Mouse (Mus musculus) midbrain, embryonic 14.5 days (tissue): ENCODE data around the gene Uba5. TPM values are rescaled to one million over a fixed set of nuclear protein-coding genes. Genes with fewer than 3 reads are reported as not detected.

ENCODE experiments used
- ATAC-seq: fragments of 200-750 bp; cut with Nextera tagmentation; 2 replicates; pipeline ENCODE4 v1.8.0; 2017; ENCODE audit warnings: moderate number of reproducible peaks, moderate library complexity; ENCODE audit not compliant: low FRiP score, low TSS enrichment
- DNase-seq: peaks from one replicate; pipeline ENCODE4 v3.0.0-alpha.2; 2015
- H3K27ac ChIP-seq: fragments of 300-500 bp; sonication (generic); replicated peaks from 2 replicates; pipeline ENCODE4 v1.5.1; 2014; ENCODE audit warnings: mild to moderate bottlenecking, low read depth, low read length, moderate library complexity
- H3K27me3 ChIP-seq: fragments of 300-500 bp; sonication (generic); 2 replicates; pipeline ENCODE4 v1.6.1; 2014; ENCODE audit warnings: low read length, control low read depth, mixed read lengths; ENCODE audit not compliant: control insufficient read depth, insufficient read depth
- H3K36me3 ChIP-seq: fragments of 300-500 bp; sonication (generic); 2 replicates; pipeline ENCODE4 v1.6.1; 2014; ENCODE audit warnings: low read length, control low read depth; ENCODE audit not compliant: control insufficient read depth, insufficient read depth
- H3K4me1 ChIP-seq: fragments of 300-500 bp; sonication (generic); 2 replicates; pipeline ENCODE4 v1.6.1; 2014; ENCODE audit warnings: mild to moderate bottlenecking, antibody characterized with exemption, low read length, control low read depth; ENCODE audit not compliant: control insufficient read depth, insufficient read depth
- H3K4me2 ChIP-seq: fragments of 300-500 bp; sonication (generic); 2 replicates; pipeline ENCODE4 v1.6.1; 2014; ENCODE audit warnings: mild to moderate bottlenecking, low read length, moderate library complexity
- H3K4me3 ChIP-seq: fragments of 300-500 bp; sonication (generic); replicated peaks from 2 replicates; pipeline ENCODE4 v1.5.1; 2014; ENCODE audit warnings: low read depth, low read length
- H3K9ac ChIP-seq: fragments of 300-500 bp; sonication (generic); replicated peaks from 2 replicates; pipeline ENCODE4 v1.6.1; 2014; ENCODE audit warnings: mild to moderate bottlenecking, low read length, moderate library complexity
- H3K9me3 ChIP-seq: fragments of 300-500 bp; sonication (generic); 2 replicates; pipeline ENCODE4 v1.6.1; 2016; ENCODE audit warnings: low read length, control low read depth, mixed read lengths; ENCODE audit not compliant: control insufficient read depth
- WGBS: fragments of 180-500 bp; shearing (Covaris S2); extraction: QIAGEN DNeasy Blood & Tissue Kit; methylation state at CpG from one replicate; pipeline ENCODE4 v1.1.7; 2014; 5-methylcytosine and 5-hydroxymethylcytosine counted together
- polyA plus RNA-seq: library from polyadenylated mRNA; unstranded; fragments of >200 nt; fragmentation: Nextera tagmentation; extraction: Ambion mirVana; gene quantifications from 2 replicates; pipeline ENCODE4 v1.2.1, GENCODE M21; 2014

The Uba5 gene
- polyA plus RNA-seq, 1 experiment from 2014 or later, result 82.1 TPM

DNA sequence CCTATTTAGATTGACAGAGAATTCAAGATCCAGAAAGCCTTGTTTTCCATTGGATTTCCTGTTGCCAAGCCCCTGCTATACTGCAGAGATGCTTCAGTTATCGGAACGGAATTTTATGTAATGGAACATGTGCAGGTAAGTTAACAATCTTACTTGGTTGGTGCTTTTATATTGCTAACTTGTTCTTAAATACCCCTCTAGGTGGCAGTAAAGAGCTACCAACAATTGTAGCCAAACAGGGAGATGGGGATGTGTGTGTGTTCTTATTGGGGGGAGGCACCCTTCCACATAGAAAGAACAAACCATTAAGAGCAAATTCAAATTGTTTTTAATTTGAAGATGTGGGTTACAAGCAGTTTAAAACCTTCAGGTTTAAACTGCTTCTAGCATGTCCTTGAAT, 12.9 kb upstream of the Uba5 start:
- WGBS, result 71% methylated on average over 2 of the region's 2 CpGs
- H3K27me3 ChIP-seq, result no peaks in the 10 kb centered on the region
- no peaks in the 10 kb centered on the region for H3K4me1 ChIP-seq
- no peak overlapping the region for H3K27ac ChIP-seq
- H3K9ac ChIP-seq, result no peak overlapping the region
- no peak overlapping the region for H3K4me2 ChIP-seq
- ATAC-seq (no peak), DNase-seq (peak; percentile 55)
- H3K36me3 ChIP-seq, result no peaks in the 10 kb centered on the region
- no peaks in the 10 kb centered on the region for H3K9me3 ChIP-seq
- H3K4me3 ChIP-seq, result no peak overlapping the region

DNA sequence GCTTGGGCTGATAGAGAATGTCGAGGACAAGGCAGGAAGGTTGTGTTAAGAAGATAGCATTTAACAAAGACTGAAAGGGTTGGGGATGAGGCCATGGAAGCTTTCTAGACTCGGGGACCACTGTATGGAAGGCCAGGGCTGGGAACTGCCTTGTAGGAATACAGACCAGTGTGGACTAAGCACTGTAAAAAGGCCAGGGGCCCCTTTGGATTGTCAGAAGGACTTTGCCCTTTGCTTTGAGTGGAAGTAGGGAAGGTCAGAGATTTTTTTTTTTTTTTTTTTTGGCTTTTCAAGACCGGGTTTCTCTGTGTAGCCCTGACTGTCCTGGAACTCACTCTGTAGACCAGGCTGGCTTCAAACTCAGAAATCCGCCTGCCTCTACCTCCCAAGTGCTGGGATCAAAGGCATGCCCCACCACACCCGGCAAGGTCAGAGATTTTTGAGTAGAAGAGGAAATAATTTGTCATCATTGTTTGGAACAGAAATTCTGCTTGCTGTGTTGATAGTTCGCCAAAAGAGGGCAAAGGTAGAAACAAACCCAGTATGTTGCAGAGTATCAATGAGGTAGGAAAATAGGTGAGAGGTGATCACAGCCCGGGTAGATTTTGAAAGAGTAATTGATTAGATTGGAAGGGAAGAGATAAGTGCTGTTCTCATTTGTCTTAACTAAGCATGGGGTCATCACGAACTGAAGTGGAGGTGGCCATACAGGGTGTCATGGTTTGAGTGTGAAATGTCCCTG, 8.1 kb upstream of the Uba5 start:
- no peak overlapping the region for H3K9ac ChIP-seq
- no peaks in the 10 kb centered on the region for H3K36me3 ChIP-seq
- WGBS, result 83% methylated on average over 8 of the region's 8 CpGs
- ATAC-seq (no peak), DNase-seq (no peak)
- H3K4me2 ChIP-seq, result no peak overlapping the region
- no peaks in the 10 kb centered on the region for H3K9me3 ChIP-seq
- H3K27ac ChIP-seq, result no peak overlapping the region
- H3K27me3 ChIP-seq, result no peaks in the 10 kb centered on the region
- no peaks in the 10 kb centered on the region for H3K4me1 ChIP-seq
- no peak overlapping the region for H3K4me3 ChIP-seq

GRCm38 (mm10) chr9:104070241-104070640, 7.3 kb upstream of the Uba5 start:
- no peak for ATAC-seq
- H3K27me3 ChIP-seq, result no peaks in the 10 kb centered on the region
- no peak for DNase-seq
- H3K9me3 ChIP-seq, result no peaks in the 10 kb centered on the region
- no peak overlapping the region for H3K9ac ChIP-seq
- 85% methylated on average over 4 of the region's 4 CpGs for WGBS
- no peak overlapping the region for H3K4me3 ChIP-seq
- no peaks in the 10 kb centered on the region for H3K36me3 ChIP-seq
- H3K4me2 ChIP-seq, result no peak overlapping the region
- no peak overlapping the region for H3K27ac ChIP-seq
- H3K4me1 ChIP-seq, result no peaks in the 10 kb centered on the region

DNA sequence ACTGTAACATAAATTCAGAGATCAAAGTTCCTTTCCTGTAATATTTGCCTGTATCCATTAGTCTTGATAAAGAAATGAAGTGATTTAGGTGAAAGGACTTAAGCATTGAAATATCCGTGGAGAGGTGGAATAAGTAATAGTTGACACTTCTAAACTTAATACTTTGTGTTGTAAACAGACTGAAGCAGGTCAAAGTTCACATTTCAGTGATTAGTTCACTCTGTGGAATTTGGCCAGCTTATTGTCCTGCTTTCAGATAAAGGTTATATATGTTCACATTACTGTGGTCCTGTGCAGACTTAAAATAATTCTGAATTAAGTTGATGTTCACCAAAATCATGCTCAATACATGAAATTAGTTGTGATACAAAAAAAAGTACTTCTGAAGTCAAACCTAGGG, 1.6 kb upstream of the Uba5 start:
- Histone ChIP-seq H3K9ac (no peak overlapping the region), H3K36me3 (peaks cover 11% of the 10 kb centered on the region), H3K4me2 (no peak overlapping the region), H3K27ac (no peak overlapping the region), H3K4me1 (peaks cover 9% of the 10 kb centered on the region), H3K9me3 (no peaks in the 10 kb centered on the region), H3K27me3 (no peaks in the 10 kb centered on the region), H3K4me3 (no peak overlapping the region)
- WGBS, result 35% methylated on average over 1 of the region's 1 CpGs
- DNase-seq (no peak), ATAC-seq (no peak)

GRCm38 (mm10) chr9:104063244-104063961, 469 bp upstream of the Uba5 start, which contains the start of gene Acad11:
Gene Acad11 (plus strand): TSS chr9:104063377.
- Histone ChIP-seq H3K27me3 (no peaks in the 10 kb centered on the region), H3K4me3 (peak within 1 kb of the TSS; percentile 99), H3K36me3 (peaks cover 18% of the 10 kb centered on the region), H3K4me2 (peak within 1 kb of the TSS; percentile 70), H3K9ac (peak within 1 kb of the TSS; percentile 81), H3K27ac (peak within 1 kb of the TSS; percentile 70), H3K9me3 (no peaks in the 10 kb centered on the region), H3K4me1 (peaks cover 9% of the 10 kb centered on the region)
- ATAC-seq (peak; percentile 98), DNase-seq (peak; percentile 93)
- WGBS, result 1% methylated on average over 30 of the region's 30 CpGs

GRCm38 (mm10) chr9:104051028-104051427, 11.9 kb downstream of the Uba5 start:
- Histone ChIP-seq H3K27ac (no peak overlapping the region), H3K4me3 (no peak overlapping the region), H3K9me3 (no peaks in the 10 kb centered on the region), H3K4me2 (no peak overlapping the region), H3K36me3 (peaks cover 96% of the 10 kb centered on the region), H3K27me3 (no peaks in the 10 kb centered on the region), H3K4me1 (no peaks in the 10 kb centered on the region), H3K9ac (no peak overlapping the region)
- ATAC-seq, result no peak
- WGBS, result 88% methylated on average over 6 of the region's 6 CpGs
- DNase-seq, result no peak

DNA sequence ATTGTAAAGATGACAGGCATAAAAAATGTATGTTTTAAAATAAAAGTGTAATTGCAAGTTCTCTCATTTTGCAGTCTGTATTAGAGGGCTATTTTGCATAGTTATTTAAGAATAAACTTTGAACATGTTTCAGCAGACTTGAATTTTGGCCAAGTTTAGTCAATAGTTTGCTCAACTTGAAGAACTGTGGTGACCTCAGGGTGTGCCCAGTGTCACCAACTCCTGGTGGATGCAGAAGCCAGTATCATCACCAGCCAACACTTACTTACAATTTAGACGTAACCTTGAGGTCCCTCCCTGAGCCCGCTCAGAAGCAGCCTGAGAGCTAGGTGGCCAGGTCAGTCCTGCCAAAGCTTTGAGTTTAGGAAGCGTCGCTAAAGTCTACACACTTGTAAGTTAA, 19.3 kb downstream of the Uba5 start:
- no peak for ATAC-seq
- WGBS, result 87% methylated on average over 4 of the region's 4 CpGs
- no peaks in the 10 kb centered on the region for H3K27me3 ChIP-seq

DNA sequence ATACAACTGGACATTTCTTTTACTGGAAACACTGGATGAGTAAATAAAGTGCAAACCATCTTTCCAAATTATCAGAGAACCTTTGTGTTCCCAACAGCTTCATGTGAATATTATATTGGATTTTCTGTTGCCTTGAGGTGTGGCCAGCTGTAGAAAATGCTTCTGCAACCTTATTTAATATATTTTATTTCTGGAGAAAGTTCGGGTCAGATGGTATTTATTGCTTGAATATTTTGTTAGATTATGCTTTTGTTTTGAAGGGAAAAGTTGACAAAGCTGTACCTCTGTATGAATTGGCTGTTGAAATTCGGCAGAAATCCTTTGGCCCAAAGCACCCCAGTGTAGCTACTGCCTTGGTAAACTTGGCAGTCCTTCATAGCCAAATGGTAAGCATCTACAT, 22.6 kb downstream of the Uba5 start, which contains the start of gene Gm28305:
Gene Gm28305 (plus strand): TSS at position 301 of the 400 bp plus-strand sequence.
- no peak within 1 kb of the TSS for H3K27ac ChIP-seq
- H3K9ac ChIP-seq, result no peak within 1 kb of the TSS
- no peak within 1 kb of the TSS for H3K4me3 ChIP-seq
- no peaks in the 10 kb centered on the region for H3K4me1 ChIP-seq
- H3K36me3 ChIP-seq, result peaks cover 26% of the 10 kb centered on the region; the same call in 1 of the 2 replicates
- H3K27me3 ChIP-seq, result no peaks in the 10 kb centered on the region
- no peak within 1 kb of the TSS for H3K4me2 ChIP-seq
- H3K9me3 ChIP-seq, result no peaks in the 10 kb centered on the region
- ATAC-seq (no peak), DNase-seq (no peak)
- 73% methylated on average over 2 of the region's 2 CpGs for WGBS

More for the DNA sequence above, 19.3 kb downstream of the Uba5 start:
- Histone ChIP-seq H3K27ac (no peak overlapping the region), H3K4me1 (no peaks in the 10 kb centered on the region), H3K4me2 (no peak overlapping the region), H3K36me3 (peaks cover 39% of the 10 kb centered on the region), H3K4me3 (no peak overlapping the region), H3K9ac (no peak overlapping the region), H3K9me3 (no peaks in the 10 kb centered on the region)
- no peak for DNase-seq
